Mouse (Mus musculus) C2C12 (cell line): ENCODE results near the gene Mok. TPM values are rescaled to one million over a fixed set of nuclear protein-coding genes. Genes with fewer than 3 reads are reported as not detected.

ENCODE experiments used
- H3K27me3 ChIP-seq: one replicate; pipeline ENCODE4 v1.6.1; 2011; ENCODE audit not compliant: control insufficient read depth, insufficient read depth, insufficient read length
- H3K36me3 ChIP-seq: one replicate; pipeline ENCODE4 v1.6.1; 2011; ENCODE audit not compliant: control insufficient read depth, insufficient read depth
- H3K4me3 ChIP-seq: one replicate; pipeline ENCODE4 v1.5.1; 2011; ENCODE audit warnings: mild to moderate bottlenecking, control low read depth; ENCODE audit not compliant: poor library complexity, insufficient read depth, severe bottlenecking
- H3K79me2 ChIP-seq: one replicate; pipeline ENCODE4 v1.6.1; 2011; ENCODE audit not compliant: control insufficient read depth, insufficient read depth
- H3K79me3 ChIP-seq: one replicate; pipeline ENCODE4 v1.6.1; 2011; ENCODE audit warnings: low read depth, control low read depth
- H3ac ChIP-seq: one replicate; pipeline ENCODE3; 2011; ENCODE audit warnings: low read depth; ENCODE audit not compliant: control insufficient read depth, insufficient read length
- CEBPB ChIP-seq: IDR thresholded peaks from one replicate; pipeline ENCODE4 v1.6.1; 2011; ENCODE audit warnings: low read depth, mild to moderate bottlenecking, control low read depth, moderate library complexity
- CTCF ChIP-seq: IDR thresholded peaks from one replicate; pipeline ENCODE4 v1.5.1; 2011; ENCODE audit not compliant: control insufficient read depth, insufficient read depth, insufficient read length
- FOSL1 ChIP-seq: IDR thresholded peaks from one replicate; pipeline ENCODE4 v1.8.0; 2011; ENCODE audit warnings: mild to moderate bottlenecking, low read length; ENCODE audit not compliant: poor library complexity, insufficient read depth, severe bottlenecking
- MAX ChIP-seq: IDR thresholded peaks from one replicate; pipeline ENCODE4 v1.6.1; 2011; ENCODE audit warnings: mild to moderate bottlenecking, control low read depth
- MYOD1 ChIP-seq: IDR thresholded peaks from one replicate; pipeline ENCODE4 v1.6.1; 2011; ENCODE audit warnings: low read depth; ENCODE audit not compliant: control insufficient read depth, insufficient read length
- MYOG ChIP-seq: IDR thresholded peaks from one replicate; pipeline ENCODE4 v1.6.1; 2011; ENCODE audit not compliant: control insufficient read depth, insufficient read length; ENCODE audit errors: extremely low read depth
- USF1 ChIP-seq: IDR thresholded peaks from one replicate; pipeline ENCODE4 v1.6.1; 2011; ENCODE audit warnings: low read depth, mild to moderate bottlenecking, control low read depth, moderate library complexity
- polyA plus RNA-seq: library from polyadenylated mRNA; unstranded; fragments of >200 nt; fragmentation: generic; extraction: Trizol; gene quantifications from one replicate; pipeline ENCODE4 v1.2.1, GENCODE M21; 2012; ENCODE audit warnings: missing spikeins

The Mok gene
- polyA plus RNA-seq, 1 experiment: 2.0 TPM

- Histone ChIP-seq H3ac (no peak overlapping the region), H3K36me3 (no peaks in the 10 kb centered on the region), H3K79me2 (no peaks in the 10 kb centered on the region), H3K27me3 (no peaks in the 10 kb centered on the region), H3K79me3 (no peaks in the 10 kb centered on the region), H3K4me3 (no peak overlapping the region)
- TF ChIP-seq MYOG (no peak), CEBPB (no peak), MAX (no peak), USF1 (no peak), CTCF (no peak)
Observed at GRCm38 (mm10) chr12:110821787-110822186, 19.0 kb downstream of the Mok start.

- no peak for TF ChIP-seq MYOG
- Histone ChIP-seq H3K79me3 (no peaks in the 10 kb centered on the region), H3K4me3 (no peak overlapping the region), H3ac (no peak overlapping the region), H3K27me3 (no peaks in the 10 kb centered on the region), H3K36me3 (no peaks in the 10 kb centered on the region), H3K79me2 (no peaks in the 10 kb centered on the region)
Observed at GRCm38 (mm10) chr12:110819367-110819766, 21.4 kb downstream of the Mok start.

GRCm38 (mm10) chr12:110816833-110817232 lies 23.9 kb downstream of the Mok start:
- Histone ChIP-seq H3K27me3 (no peaks in the 10 kb centered on the region), H3K79me3 (no peaks in the 10 kb centered on the region), H3K36me3 (no peaks in the 10 kb centered on the region), H3K79me2 (no peaks in the 10 kb centered on the region), H3ac (no peak overlapping the region), H3K4me3 (no peak overlapping the region)
- no peak for TF ChIP-seq MYOG
- TF ChIP-seq USF1: no peak
- no peak for TF ChIP-seq CTCF
- no peak for TF ChIP-seq CEBPB
- no peak for TF ChIP-seq MAX
- no peak for TF ChIP-seq FOSL1
- no peak for TF ChIP-seq MYOD1

- no peak for TF ChIP-seq CTCF
- TF ChIP-seq FOSL1: no peak
- no peak for TF ChIP-seq USF1
- TF ChIP-seq MAX: no peak
- TF ChIP-seq MYOG: no peak
- no peak for TF ChIP-seq MYOD1
- TF ChIP-seq CEBPB: no peak
- Histone ChIP-seq H3K36me3 (no peaks in the 10 kb centered on the region), H3ac (no peak overlapping the region), H3K79me3 (no peaks in the 10 kb centered on the region), H3K4me3 (no peak overlapping the region), H3K27me3 (no peaks in the 10 kb centered on the region), H3K79me2 (no peaks in the 10 kb centered on the region)
Observed at GRCm38 (mm10) chr12:110814924-110815323, 25.8 kb downstream of the Mok start.

- no peaks in the 10 kb centered on the region for H3K79me3 ChIP-seq
- no peaks in the 10 kb centered on the region for H3K27me3 ChIP-seq
- no peaks in the 10 kb centered on the region for H3K79me2 ChIP-seq
- H3K4me3 ChIP-seq: no peak overlapping the region
- H3K36me3 ChIP-seq: no peaks in the 10 kb centered on the region
- TF ChIP-seq FOSL1 (no peak), MYOG (no peak), CTCF (no peak), USF1 (no peak), MAX (no peak), CEBPB (no peak), MYOD1 (no peak)
- H3ac ChIP-seq: no peak overlapping the region
Observed at GRCm38 (mm10) chr12:110813624-110814023, 27.1 kb downstream of the Mok start.

- Histone ChIP-seq H3K4me3 (no peak overlapping the region), H3K27me3 (no peaks in the 10 kb centered on the region), H3ac (no peak overlapping the region), H3K79me3 (no peaks in the 10 kb centered on the region), H3K36me3 (no peaks in the 10 kb centered on the region), H3K79me2 (no peaks in the 10 kb centered on the region)
- TF ChIP-seq CTCF (no peak), MYOG (no peak), FOSL1 (no peak), CEBPB (no peak), MAX (no peak), MYOD1 (no peak)
Observed at GRCm38 (mm10) chr12:110813132-110813531, 27.6 kb downstream of the Mok start.
